Mouse (Mus musculus) brown adipose tissue, adult 24 weeks (tissue): ENCODE measurements around the gene AI661453. TPM values are rescaled to one million over a fixed set of nuclear protein-coding genes. Genes with fewer than 3 reads are reported as not detected.

Experiments used
- H3K27ac ChIP-seq: fragments of 200-500 bp; replicated peaks from 2 replicates; pipeline ENCODE4 v1.5.1; 2012; ENCODE audit warnings: low read depth, mild to moderate bottlenecking, low read length
- H3K4me1 ChIP-seq: fragments of 200-500 bp; 2 replicates; pipeline ENCODE4 v1.6.1; 2012; ENCODE audit warnings: low read length, mixed read lengths; ENCODE audit not compliant: control insufficient read depth, insufficient read depth, insufficient read length
- H3K4me3 ChIP-seq: fragments of 200-500 bp; 2 replicates; pipeline ENCODE4 v1.5.1; 2012; ENCODE audit warnings: low read depth, mild to moderate bottlenecking, low read length, moderate library complexity; ENCODE audit not compliant: insufficient read depth
- polyA plus RNA-seq: library from polyadenylated mRNA; stranded (reverse); fragments of >200 nt; gene quantifications from 2 replicates; pipeline ENCODE4 v1.2.4, GENCODE M21; 2012; ENCODE audit not compliant: missing spikeins, insufficient read depth, insufficient read length

Gene AI661453
- polyA plus RNA-seq, 1 experiment = 0.48 TPM

GRCm38 (mm10) chr17:47450239-47450638 is 13.8 kb downstream of the AI661453 start:
- Histone ChIP-seq H3K27ac (no peak overlapping the region), H3K4me3 (no peak overlapping the region), H3K4me1 (peaks cover 6% of the 10 kb centered on the region; the same call in 1 of the 2 replicates)

- H3K4me1 ChIP-seq = peaks cover 6% of the 10 kb centered on the region; the same call in 1 of the 2 replicates
- no peak overlapping the region for H3K4me3 ChIP-seq
- H3K27ac ChIP-seq = no peak overlapping the region
Measured at GRCm38 (mm10) chr17:47450880-47451565, 14.6 kb downstream of the AI661453 start.

GRCm38 (mm10) chr17:47452886-47453285 is 16.5 kb downstream of the AI661453 start:
- no peak overlapping the region for H3K27ac ChIP-seq

GRCm38 (mm10) chr17:47454675-47455074 is 18.3 kb downstream of the AI661453 start:
- Histone ChIP-seq H3K4me1 (peaks cover 6% of the 10 kb centered on the region; the same call in 1 of the 2 replicates), H3K4me3 (no peak overlapping the region), H3K27ac (no peak overlapping the region)

More at GRCm38 (mm10) chr17:47452886-47453285, 16.5 kb downstream of the AI661453 start:
- Histone ChIP-seq H3K4me1 (peaks cover 6% of the 10 kb centered on the region; the same call in 1 of the 2 replicates), H3K4me3 (no peak overlapping the region)

- Histone ChIP-seq H3K4me3 (no peak overlapping the region), H3K4me1 (no peaks in the 10 kb centered on the region), H3K27ac (no peak overlapping the region)
Measured at GRCm38 (mm10) chr17:47458310-47458709, 21.9 kb downstream of the AI661453 start.

GRCm38 (mm10) chr17:47458936-47459335 is 22.5 kb downstream of the AI661453 start:
- no peaks in the 10 kb centered on the region for H3K4me1 ChIP-seq
- no peak overlapping the region for H3K4me3 ChIP-seq

GRCm38 (mm10) chr17:47459341-47459919 is 23.0 kb downstream of the AI661453 start:
- no peak overlapping the region for H3K27ac ChIP-seq
- no peaks in the 10 kb centered on the region for H3K4me1 ChIP-seq
- H3K4me3 ChIP-seq = no peak overlapping the region

More at GRCm38 (mm10) chr17:47458936-47459335, 22.5 kb downstream of the AI661453 start:
- no peak overlapping the region for H3K27ac ChIP-seq

- no peaks in the 10 kb centered on the region for H3K4me1 ChIP-seq
- H3K27ac ChIP-seq = no peak overlapping the region
Measured at GRCm38 (mm10) chr17:47461688-47462087, 25.3 kb downstream of the AI661453 start.

GRCm38 (mm10) chr17:47462209-47462608 is 25.8 kb downstream of the AI661453 start:
- Histone ChIP-seq H3K4me1 (no peaks in the 10 kb centered on the region), H3K27ac (no peak overlapping the region), H3K4me3 (no peak overlapping the region)

More at GRCm38 (mm10) chr17:47461688-47462087, 25.3 kb downstream of the AI661453 start:
- no peak overlapping the region for H3K4me3 ChIP-seq

GRCm38 (mm10) chr17:47462728-47463388 is 26.4 kb downstream of the AI661453 start:
- Histone ChIP-seq H3K4me3 (no peak overlapping the region), H3K4me1 (no peaks in the 10 kb centered on the region), H3K27ac (no peak overlapping the region)

- Histone ChIP-seq H3K4me3 (no peak overlapping the region), H3K27ac (no peak overlapping the region)
Measured at GRCm38 (mm10) chr17:47464248-47464965, 28.0 kb downstream of the AI661453 start.

GRCm38 (mm10) chr17:47465016-47465415 is 28.6 kb downstream of the AI661453 start:
- H3K4me3 ChIP-seq = no peak overlapping the region
- no peaks in the 10 kb centered on the region for H3K4me1 ChIP-seq
- H3K27ac ChIP-seq = no peak overlapping the region

More at GRCm38 (mm10) chr17:47464248-47464965, 28.0 kb downstream of the AI661453 start:
- H3K4me1 ChIP-seq = no peaks in the 10 kb centered on the region

GRCm38 (mm10) chr17:47466284-47466683 is 29.9 kb downstream of the AI661453 start:
- no peaks in the 10 kb centered on the region for H3K4me1 ChIP-seq
- H3K4me3 ChIP-seq = no peak overlapping the region
- no peak overlapping the region for H3K27ac ChIP-seq

- H3K4me1 ChIP-seq = no peaks in the 10 kb centered on the region
- no peak overlapping the region for H3K27ac ChIP-seq
- H3K4me3 ChIP-seq = no peak overlapping the region
Measured at GRCm38 (mm10) chr17:47467659-47468058, 31.2 kb downstream of the AI661453 start.

- Histone ChIP-seq H3K27ac (no peak overlapping the region), H3K4me1 (no peaks in the 10 kb centered on the region), H3K4me3 (0 out of 2 replicates have a peak overlapping the region, but pooled peaks have one; percentile 27)
Measured at GRCm38 (mm10) chr17:47468063-47468462, 31.6 kb downstream of the AI661453 start.
